Mouse (Mus musculus): ENCODE results near the gene Tuba3b. TPM values are rescaled to one million over a fixed set of nuclear protein-coding genes. Genes with fewer than 3 reads are reported as not detected.
A peak's percentile ranks its signal among the peaks of the same experiment; 100 is the strongest.

Gene Tuba3b
- polyA plus RNA-seq, 1 experiment, result 0.06 TPM

GRCm38 (mm10) chr6:145651976-145652375 lies 36.4 kb downstream of the Tuba3b start:
- Histone ChIP-seq H3K27me3 (ENCODE audit: control insufficient read depth, insufficient read depth, insufficient read length) (no peaks in the 10 kb centered on the region), H3K36me3 (ENCODE audit: control insufficient read depth, insufficient read depth) (no peaks in the 10 kb centered on the region), H3K4me3 (ENCODE audit: insufficient read depth, poor library complexity, severe bottlenecking) (no peak overlapping the region), H3K79me3 (ENCODE audit: low read depth) (no peaks in the 10 kb centered on the region), H3K79me2 (ENCODE audit: control insufficient read depth, insufficient read depth) (no peaks in the 10 kb centered on the region), H3ac (ENCODE audit: control insufficient read depth, insufficient read length, low read depth) (no peak overlapping the region)
- no peak for TF ChIP-seq MYOD1 (IDR thresholded peaks at IDR 0.05; ENCODE audit: control insufficient read depth, insufficient read length, low read depth)
- TF ChIP-seq MYOG (IDR thresholded peaks at IDR 0.05; ENCODE audit: control insufficient read depth, extremely low read depth, insufficient read length), result no peak
- TF ChIP-seq USF1 (IDR thresholded peaks at IDR 0.05; ENCODE audit: low read depth), result no peak
- TF ChIP-seq CEBPB (IDR thresholded peaks at IDR 0.05; ENCODE audit: low read depth), result no peak
- no peak for TF ChIP-seq FOSL1 (IDR thresholded peaks at IDR 0.05; ENCODE audit: insufficient read depth, low read length, poor library complexity, severe bottlenecking)
- TF ChIP-seq MAX (IDR thresholded peaks at IDR 0.05), result no peak
- no peak for TF ChIP-seq CTCF (IDR thresholded peaks at IDR 0.05; ENCODE audit: control insufficient read depth, insufficient read depth, insufficient read length)

DNA sequence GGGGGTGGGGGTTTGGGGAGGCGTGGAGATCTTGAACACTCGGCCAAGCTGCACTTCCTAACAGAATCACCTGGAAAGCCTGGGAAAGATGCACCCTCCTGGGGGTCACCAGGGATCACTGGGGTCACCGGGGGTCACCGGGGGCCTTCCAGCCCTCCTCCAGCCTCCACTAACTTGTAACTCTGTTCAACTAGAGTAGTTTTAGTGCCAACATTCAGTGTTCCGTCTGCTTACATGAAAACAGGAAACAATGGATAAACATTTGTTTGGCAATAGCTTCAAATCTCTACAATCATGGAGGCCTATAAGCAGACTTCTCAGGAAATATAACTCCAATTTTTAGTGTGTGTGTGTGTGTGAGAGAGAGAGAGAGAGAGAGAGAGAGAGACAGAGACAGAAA lies 37.4 kb downstream of the Tuba3b start:
- H3K79me2 ChIP-seq (ENCODE audit: control insufficient read depth, insufficient read depth), result no peaks in the 10 kb centered on the region
- TF ChIP-seq MAX (IDR thresholded peaks at IDR 0.05) (no peak), MYOD1 (IDR thresholded peaks at IDR 0.05; ENCODE audit: control insufficient read depth, insufficient read length, low read depth) (no peak), CEBPB (IDR thresholded peaks at IDR 0.05; ENCODE audit: low read depth) (no peak), FOSL1 (IDR thresholded peaks at IDR 0.05; ENCODE audit: insufficient read depth, low read length, poor library complexity, severe bottlenecking) (no peak), USF1 (IDR thresholded peaks at IDR 0.05; ENCODE audit: low read depth) (no peak), CTCF (IDR thresholded peaks at IDR 0.05; ENCODE audit: control insufficient read depth, insufficient read depth, insufficient read length) (no peak), MYOG (IDR thresholded peaks at IDR 0.05; ENCODE audit: control insufficient read depth, extremely low read depth, insufficient read length) (no peak)
- H3ac ChIP-seq (ENCODE audit: control insufficient read depth, insufficient read length, low read depth), result no peak overlapping the region
- no peak overlapping the region for H3K4me3 ChIP-seq (ENCODE audit: insufficient read depth, poor library complexity, severe bottlenecking)
- H3K36me3 ChIP-seq (ENCODE audit: control insufficient read depth, insufficient read depth), result no peaks in the 10 kb centered on the region
- H3K79me3 ChIP-seq (ENCODE audit: low read depth), result no peaks in the 10 kb centered on the region
- H3K27me3 ChIP-seq (ENCODE audit: control insufficient read depth, insufficient read depth, insufficient read length), result no peaks in the 10 kb centered on the region

GRCm38 (mm10) chr6:145653626-145654025 lies 38.1 kb downstream of the Tuba3b start:
- H3ac ChIP-seq (ENCODE audit: control insufficient read depth, insufficient read length, low read depth), result no peak overlapping the region
- H3K79me3 ChIP-seq (ENCODE audit: low read depth), result no peaks in the 10 kb centered on the region
- no peaks in the 10 kb centered on the region for H3K36me3 ChIP-seq (ENCODE audit: control insufficient read depth, insufficient read depth)
- H3K4me3 ChIP-seq (ENCODE audit: insufficient read depth, poor library complexity, severe bottlenecking), result no peak overlapping the region
- no peaks in the 10 kb centered on the region for H3K27me3 ChIP-seq (ENCODE audit: control insufficient read depth, insufficient read depth, insufficient read length)
- H3K79me2 ChIP-seq (ENCODE audit: control insufficient read depth, insufficient read depth), result no peaks in the 10 kb centered on the region
- TF ChIP-seq CTCF (IDR thresholded peaks at IDR 0.05; ENCODE audit: control insufficient read depth, insufficient read depth, insufficient read length), result no peak
- TF ChIP-seq CEBPB (IDR thresholded peaks at IDR 0.05; ENCODE audit: low read depth), result no peak
- TF ChIP-seq MYOD1 (IDR thresholded peaks at IDR 0.05; ENCODE audit: control insufficient read depth, insufficient read length, low read depth), result no peak
- TF ChIP-seq USF1 (IDR thresholded peaks at IDR 0.05; ENCODE audit: low read depth), result no peak
- TF ChIP-seq MYOG (IDR thresholded peaks at IDR 0.05; ENCODE audit: control insufficient read depth, extremely low read depth, insufficient read length), result no peak
- no peak for TF ChIP-seq MAX (IDR thresholded peaks at IDR 0.05)
- TF ChIP-seq FOSL1 (IDR thresholded peaks at IDR 0.05; ENCODE audit: insufficient read depth, low read length, poor library complexity, severe bottlenecking), result no peak

GRCm38 (mm10) chr6:145654062-145654836 lies 38.7 kb downstream of the Tuba3b start:
- no peaks in the 10 kb centered on the region for H3K36me3 ChIP-seq (ENCODE audit: control insufficient read depth, insufficient read depth)
- no peak overlapping the region for H3ac ChIP-seq (ENCODE audit: control insufficient read depth, insufficient read length, low read depth)
- no peaks in the 10 kb centered on the region for H3K27me3 ChIP-seq (ENCODE audit: control insufficient read depth, insufficient read depth, insufficient read length)
- no peak overlapping the region for H3K4me3 ChIP-seq (ENCODE audit: insufficient read depth, poor library complexity, severe bottlenecking)
- H3K79me3 ChIP-seq (ENCODE audit: low read depth), result no peaks in the 10 kb centered on the region
- TF ChIP-seq CTCF (IDR thresholded peaks at IDR 0.05; ENCODE audit: control insufficient read depth, insufficient read depth, insufficient read length) (no peak), FOSL1 (IDR thresholded peaks at IDR 0.05; ENCODE audit: insufficient read depth, low read length, poor library complexity, severe bottlenecking) (no peak), CEBPB (IDR thresholded peaks at IDR 0.05; ENCODE audit: low read depth) (no peak), USF1 (IDR thresholded peaks at IDR 0.05; ENCODE audit: low read depth) (peak; percentile 68), MAX (IDR thresholded peaks at IDR 0.05) (no peak), MYOG (IDR thresholded peaks at IDR 0.05; ENCODE audit: control insufficient read depth, extremely low read depth, insufficient read length) (no peak)
- H3K79me2 ChIP-seq (ENCODE audit: control insufficient read depth, insufficient read depth), result no peaks in the 10 kb centered on the region

GRCm38 (mm10) chr6:145655678-145656077 lies 40.1 kb downstream of the Tuba3b start:
- Histone ChIP-seq H3ac (ENCODE audit: control insufficient read depth, insufficient read length, low read depth) (no peak overlapping the region), H3K4me3 (ENCODE audit: insufficient read depth, poor library complexity, severe bottlenecking) (no peak overlapping the region), H3K79me2 (ENCODE audit: control insufficient read depth, insufficient read depth) (no peaks in the 10 kb centered on the region), H3K79me3 (ENCODE audit: low read depth) (no peaks in the 10 kb centered on the region), H3K27me3 (ENCODE audit: control insufficient read depth, insufficient read depth, insufficient read length) (no peaks in the 10 kb centered on the region), H3K36me3 (ENCODE audit: control insufficient read depth, insufficient read depth) (no peaks in the 10 kb centered on the region)
- no peak for TF ChIP-seq USF1 (IDR thresholded peaks at IDR 0.05; ENCODE audit: low read depth)
- TF ChIP-seq CEBPB (IDR thresholded peaks at IDR 0.05; ENCODE audit: low read depth), result no peak
- TF ChIP-seq MYOG (IDR thresholded peaks at IDR 0.05; ENCODE audit: control insufficient read depth, extremely low read depth, insufficient read length), result no peak
- no peak for TF ChIP-seq FOSL1 (IDR thresholded peaks at IDR 0.05; ENCODE audit: insufficient read depth, low read length, poor library complexity, severe bottlenecking)
- no peak for TF ChIP-seq CTCF (IDR thresholded peaks at IDR 0.05; ENCODE audit: control insufficient read depth, insufficient read depth, insufficient read length)
- no peak for TF ChIP-seq MAX (IDR thresholded peaks at IDR 0.05)
- no peak for TF ChIP-seq MYOD1 (IDR thresholded peaks at IDR 0.05; ENCODE audit: control insufficient read depth, insufficient read length, low read depth)

All from C2C12 (cell line).